Mouse (Mus musculus) MEL (cell line): Measurements from ENCODE around the gene Sptbn1. TPM values are rescaled to one million over a fixed set of nuclear protein-coding genes. Genes with fewer than 3 reads are reported as not detected.

Source experiments
- DNase-seq: peaks from one replicate; pipeline ENCODE4 v3.0.0; 2011; ENCODE audit warnings: low read depth, low spot score
- H3K27ac ChIP-seq: 2 replicates; pipeline ENCODE4 v1.5.1; 2012; ENCODE audit warnings: low read depth, mild to moderate bottlenecking, control low read depth, low read length, moderate library complexity; ENCODE audit not compliant: control insufficient read depth
- H3K27me3 ChIP-seq, 2 experiments: fragments of 150-350 bp in 1 of 2; sonication (generic) in 1 of 2; 2 replicates each; pipeline ENCODE4 v1.6.1; 2012; ENCODE audit warnings: low read length in 2 of 2, mild to moderate bottlenecking in 2 of 2, improper control_type of control experiment in 1 of 2, moderate library complexity in 1 of 2; ENCODE audit not compliant: insufficient read depth in 2 of 2, control insufficient read depth in 1 of 2
- H3K36me3 ChIP-seq, 2 experiments: 2 replicates each; pipeline ENCODE4 v1.6.1; 2012 to 2014; ENCODE audit warnings: low read length in 2 of 2, improper control_type of control experiment in 1 of 2, inconsistent platforms in 1 of 2, mild to moderate bottlenecking in 1 of 2; ENCODE audit not compliant: insufficient read depth in 2 of 2, control insufficient read depth in 1 of 2
- H3K4me1 ChIP-seq, 2 experiments: fragments of 150-350 bp in 1 of 2; sonication (generic) in 1 of 2; 2 replicates each; pipeline ENCODE4 v1.6.1; 2012; ENCODE audit warnings: low read length in 2 of 2, improper control_type of control experiment in 1 of 2, mild to moderate bottlenecking in 1 of 2; ENCODE audit not compliant: insufficient read depth in 2 of 2, control insufficient read depth in 1 of 2
- H3K4me3 ChIP-seq, 2 experiments: fragments of 150-350 bp in 1 of 2; sonication (generic) in 1 of 2; 2 replicates each; pipeline ENCODE4 v1.5.1; 2012; ENCODE audit warnings: low read depth in 2 of 2, low read length in 2 of 2, mild to moderate bottlenecking in 2 of 2, moderate library complexity in 2 of 2, control low read depth in 1 of 2, improper control_type of control experiment in 1 of 2; ENCODE audit not compliant: control insufficient read depth in 1 of 2, insufficient read depth in 1 of 2
- H3K79me2 ChIP-seq: 2 replicates; pipeline ENCODE4 v1.6.1; 2012; ENCODE audit warnings: mild to moderate bottlenecking, low read length, moderate library complexity; ENCODE audit not compliant: control insufficient read depth, poor library complexity, insufficient read depth
- H3K9ac ChIP-seq: 2 replicates; pipeline ENCODE4 v1.6.1; 2012; ENCODE audit warnings: low read depth, mild to moderate bottlenecking, control low read depth, low read length, moderate library complexity; ENCODE audit not compliant: control insufficient read depth, poor library complexity, severe bottlenecking
- H3K9me3 ChIP-seq: fragments of 150-350 bp; sonication (generic); replicated peaks from 2 replicates; pipeline ENCODE4 v1.6.1; 2012; ENCODE audit warnings: mild to moderate bottlenecking, low read length, improper control_type of control experiment, moderate library complexity; ENCODE audit not compliant: insufficient read depth
- CHD2 ChIP-seq: IDR thresholded peaks from 2 replicates; pipeline ENCODE4 v1.6.1; 2011; ENCODE audit warnings: low read length, improper control_type of control experiment
- ELF1 ChIP-seq: IDR thresholded peaks from 2 replicates; pipeline ENCODE4 v1.6.1; 2014; ENCODE audit warnings: low read depth, mild to moderate bottlenecking, inconsistent platforms, low read length, improper control_type of control experiment, moderate library complexity
- GABPA ChIP-seq: IDR thresholded peaks from 2 replicates; pipeline ENCODE4 v1.6.1; 2012; ENCODE audit warnings: low read depth, mild to moderate bottlenecking, inconsistent platforms, low read length, improper control_type of control experiment, moderate library complexity
- GATA1 ChIP-seq: IDR thresholded peaks from 2 replicates; pipeline ENCODE4 v1.6.1; 2011; ENCODE audit warnings: low read depth, low read length, improper control_type of control experiment
- JUND ChIP-seq: IDR thresholded peaks from 2 replicates; pipeline ENCODE4 v1.6.1; 2011; ENCODE audit warnings: low read depth, mild to moderate bottlenecking, improper control_type of control experiment, low read length
- KAT2A ChIP-seq: conservative IDR thresholded peaks from 2 replicates; pipeline ENCODE4 v1.6.1; 2012; ENCODE audit warnings: low read depth, low read length, improper control_type of control experiment, inconsistent platforms
- MYB ChIP-seq: IDR thresholded peaks from 2 replicates; pipeline ENCODE4 v1.6.1; 2011; ENCODE audit warnings: mild to moderate bottlenecking, low read depth, low read length, improper control_type of control experiment
- MYC ChIP-seq: IDR thresholded peaks from 2 replicates; pipeline ENCODE4 v1.6.1; 2011; ENCODE audit warnings: low read depth, mild to moderate bottlenecking, low read length, improper control_type of control experiment, moderate library complexity
- POLR2AphosphoS2 ChIP-seq: IDR thresholded peaks from 2 replicates; pipeline ENCODE4 v1.6.1; 2011; ENCODE audit warnings: low read length, improper control_type of control experiment
- RAD21 ChIP-seq: IDR thresholded peaks from 2 replicates; pipeline ENCODE4 v1.6.1; 2011; ENCODE audit warnings: mild to moderate bottlenecking, low read depth, low read length, improper control_type of control experiment
- SIN3A ChIP-seq: IDR thresholded peaks from 2 replicates; pipeline ENCODE4 v1.6.1; 2012; ENCODE audit warnings: low read length, improper control_type of control experiment, inconsistent platforms
- UBTF ChIP-seq: IDR thresholded peaks from 2 replicates; pipeline ENCODE4 v1.6.1; 2012; ENCODE audit warnings: low read depth, mild to moderate bottlenecking, inconsistent platforms, low read length, improper control_type of control experiment, moderate library complexity, borderline replicate concordance; ENCODE audit not compliant: insufficient read depth
- ZC3H11A ChIP-seq: IDR thresholded peaks from 2 replicates; pipeline ENCODE4 v1.6.1; 2012; ENCODE audit warnings: low read depth, mild to moderate bottlenecking, inconsistent platforms, low read length, improper control_type of control experiment
- ZMIZ1 ChIP-seq: IDR thresholded peaks from 2 replicates; pipeline ENCODE4 v1.6.1; 2012; ENCODE audit warnings: low read depth, mild to moderate bottlenecking, inconsistent platforms, low read length, improper control_type of control experiment, moderate library complexity
- ZNF384 ChIP-seq: IDR thresholded peaks from 2 replicates; pipeline ENCODE4 v1.6.1; 2012; ENCODE audit warnings: low read depth, mild to moderate bottlenecking, inconsistent platforms, low read length, improper control_type of control experiment
- polyA plus RNA-seq, 2 experiments: library from polyadenylated mRNA; stranded (reverse) in 1 of 2; unstranded in 1 of 2; fragments of >175 nt in 1 of 2; fragments of >200 nt in 1 of 2; gene quantifications; 2 replicates each; pipeline versions ENCODE4 v1.2.1 to v1.2.4; 2012; ENCODE audit warnings: low replicate concordance in 2 of 2, low read depth in 1 of 2; ENCODE audit not compliant: insufficient read length in 2 of 2, insufficient read depth in 1 of 2, missing spikeins in 1 of 2
- total RNA-seq: library from RNA; depleted of rRNA; stranded (reverse); fragments of 300-350 nt; gene quantifications from 2 replicates; pipeline ENCODE4 v1.2.3, GENCODE M21; 2012

Sptbn1 gene
- total and polyA plus RNA-seq, 3 experiments = 14.6 to 20.2 TPM; not detected in 1

- H3K79me2 ChIP-seq = no peaks in the 10 kb centered on the region
- no peak overlapping the region for H3K4me3 ChIP-seq
- TF ChIP-seq RAD21 (no peak), CHD2 (no peak), JUND (no peak), ZMIZ1 (no peak), UBTF (no peak), ELF1 (no peak), KAT2A (no peak), GATA1 (no peak), MYC (no peak), ZNF384 (no peak)
Observed at GRCm38 (mm10) chr11:30210100-30210811, 57.7 kb downstream of the Sptbn1 start.

DNA sequence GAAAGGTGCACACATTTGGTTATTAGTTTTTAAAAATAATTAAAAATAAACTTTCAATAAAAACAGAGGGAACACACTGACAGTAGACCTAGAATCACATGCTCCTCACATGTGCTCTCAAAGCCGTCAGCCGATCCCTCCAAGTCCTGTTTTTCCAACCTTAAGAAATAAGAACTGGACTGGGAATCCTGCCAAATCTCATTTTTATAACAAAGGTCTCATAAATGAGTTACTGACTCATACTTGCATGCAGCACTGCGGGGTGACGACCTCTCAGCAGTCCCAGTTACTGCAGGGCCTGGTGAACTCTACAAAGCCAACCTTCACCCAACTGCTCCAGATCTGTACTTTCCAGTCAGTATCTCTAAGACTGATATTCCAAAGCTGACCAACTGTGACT, 58.5 kb downstream of the Sptbn1 start:
- H3K9me3 ChIP-seq = no peaks in the 10 kb centered on the region

More at GRCm38 (mm10) chr11:30210100-30210811, 57.7 kb downstream of the Sptbn1 start:
- H3K4me1 ChIP-seq = no peaks in the 10 kb centered on the region
- H3K27ac ChIP-seq = no peak overlapping the region
- no peaks in the 10 kb centered on the region for H3K9me3 ChIP-seq
- no peaks in the 10 kb centered on the region; a peak in 1 of 4 replicates for H3K27me3 ChIP-seq
- no peaks in the 10 kb centered on the region for H3K36me3 ChIP-seq
- no peak overlapping the region for H3K9ac ChIP-seq
- DNase-seq = no peak

DNA sequence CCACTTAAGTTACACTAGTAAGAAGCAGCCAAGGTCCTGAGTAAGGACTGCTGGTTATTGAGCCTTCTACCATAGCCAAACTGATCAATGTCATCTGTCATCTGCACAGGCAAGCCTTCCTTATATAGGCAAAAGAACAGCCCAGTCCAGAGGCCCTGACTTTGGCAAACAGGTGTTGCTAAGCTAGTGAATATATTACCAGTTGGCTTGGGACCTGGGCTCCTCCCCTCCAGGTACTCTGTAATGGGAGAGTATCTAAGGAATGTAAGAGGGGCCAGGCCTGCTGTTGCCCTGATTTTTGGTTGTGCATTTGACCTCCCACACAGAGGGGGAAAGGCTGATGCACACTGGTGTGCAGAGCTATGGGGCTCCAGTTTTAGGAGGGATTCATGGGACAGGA, 63.6 kb downstream of the Sptbn1 start:
- no peak for DNase-seq
- TF ChIP-seq POLR2AphosphoS2 (no peak), GATA1 (no peak), GABPA (no peak), SIN3A (no peak)
- Histone ChIP-seq H3K27me3 (no peaks in the 10 kb centered on the region; a peak in 1 of 4 replicates), H3K36me3 (no peaks in the 10 kb centered on the region), H3K9ac (no peak overlapping the region), H3K9me3 (no peaks in the 10 kb centered on the region), H3K79me2 (no peaks in the 10 kb centered on the region), H3K4me3 (no peak overlapping the region), H3K4me1 (no peaks in the 10 kb centered on the region), H3K27ac (no peak overlapping the region)

More for the DNA sequence above, 58.5 kb downstream of the Sptbn1 start:
- Histone ChIP-seq H3K27ac (no peak overlapping the region), H3K9ac (no peak overlapping the region), H3K4me1 (no peaks in the 10 kb centered on the region), H3K4me3 (no peak overlapping the region), H3K36me3 (no peaks in the 10 kb centered on the region), H3K79me2 (no peaks in the 10 kb centered on the region), H3K27me3 (no peaks in the 10 kb centered on the region; a peak in 1 of 4 replicates)
- TF ChIP-seq ZC3H11A (no peak), RAD21 (no peak), MYB (no peak)
- DNase-seq = no peak
